Mouse (Mus musculus) liver, adult 2 months (tissue): ENCODE data around the gene Stxbp5l.

Source experiments
- CTCF ChIP-seq: fragments of 200-500 bp; IDR thresholded peaks from 2 replicates; pipeline ENCODE4 v1.5.1; 2011; ENCODE audit warnings: low read depth, low read length, control low read depth
- POLR2A ChIP-seq: fragments of 200-500 bp; IDR thresholded peaks from 2 replicates; pipeline ENCODE4 v1.6.1; 2011; ENCODE audit warnings: low read length, control low read depth; ENCODE audit not compliant: insufficient read depth; ENCODE audit errors: extremely low read depth

DNA sequence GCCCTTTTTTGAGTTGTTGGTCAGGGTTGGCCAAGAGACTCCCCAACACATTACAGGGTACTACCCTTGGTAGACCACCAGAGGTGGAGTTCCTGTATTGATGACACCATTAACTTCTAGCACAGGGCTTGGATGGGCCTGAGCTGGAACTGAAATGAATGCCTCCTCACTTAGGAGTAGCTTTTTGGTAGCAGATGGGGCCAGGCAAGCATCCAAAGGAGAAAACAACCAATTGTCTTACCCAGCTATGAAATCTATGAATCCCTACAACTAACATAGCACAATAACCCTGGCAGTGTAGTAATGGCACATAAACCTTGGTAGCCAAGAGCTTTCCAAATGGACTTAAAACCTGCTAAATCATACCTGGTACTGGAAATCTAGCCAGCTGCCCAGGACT lies 111.1 kb downstream of the Stxbp5l start:
- TF ChIP-seq CTCF (no peak), POLR2A (no peak)
